Mouse (Mus musculus) small intestine, adult 2 months (tissue): ENCODE data around the gene Cox6b2. TPM values are rescaled to one million over a fixed set of nuclear protein-coding genes. Genes with fewer than 3 reads are reported as not detected.

Experiments
- H3K27ac ChIP-seq: fragments of 200-500 bp; 2 replicates; pipeline ENCODE4 v1.5.1; 2012; ENCODE audit warnings: low read depth, low read length, control low read depth, inconsistent platforms; ENCODE audit not compliant: insufficient read depth
- H3K27me3 ChIP-seq: fragments of 200-500 bp; 2 replicates; pipeline ENCODE4 v1.6.1; 2012; ENCODE audit warnings: mild to moderate bottlenecking, moderate library complexity, low read length, inconsistent platforms; ENCODE audit not compliant: control insufficient read depth, insufficient read depth
- H3K36me3 ChIP-seq: fragments of 200-500 bp; 2 replicates; pipeline ENCODE4 v1.6.1; 2012; ENCODE audit warnings: mild to moderate bottlenecking, low read length, control low read depth, inconsistent platforms; ENCODE audit not compliant: control insufficient read depth, insufficient read depth
- H3K4me1 ChIP-seq: fragments of 200-500 bp; 2 replicates; pipeline ENCODE4 v1.6.1; 2012; ENCODE audit warnings: low read length, inconsistent platforms, mixed read lengths; ENCODE audit not compliant: control insufficient read depth, insufficient read depth, insufficient read length
- H3K4me3 ChIP-seq: fragments of 200-500 bp; 2 replicates; pipeline ENCODE4 v1.5.1; 2012; ENCODE audit warnings: low read depth, mild to moderate bottlenecking, control low read depth, inconsistent platforms, low read length, moderate library complexity
- CTCF ChIP-seq: fragments of 200-500 bp; IDR thresholded peaks from 2 replicates; pipeline ENCODE4 v1.5.1; 2012; ENCODE audit warnings: low read depth, mild to moderate bottlenecking, control low read depth, inconsistent platforms, low read length, moderate library complexity, mixed read lengths; ENCODE audit not compliant: insufficient replicate concordance, insufficient read length; ENCODE audit errors: extremely low read depth
- POLR2A ChIP-seq: fragments of 200-500 bp; IDR thresholded peaks from 2 replicates; pipeline ENCODE4 v1.6.1; 2012; ENCODE audit warnings: low read depth, mild to moderate bottlenecking, control low read depth, inconsistent platforms, low read length, moderate library complexity
- WGBS: fragments of 180-500 bp; shearing (Covaris S2); methylation state at CpG from one replicate; pipeline ENCODE4 v1.1.7; 2018; 5-methylcytosine and 5-hydroxymethylcytosine counted together
- polyA plus RNA-seq: library from polyadenylated mRNA; depleted of rRNA; stranded (reverse); fragments of >200 nt; gene quantifications from 2 replicates; pipeline ENCODE4 v1.2.3, GENCODE M21; 2012

Cox6b2 gene
- polyA plus RNA-seq, 1 experiment: 45.8 TPM

GRCm38 (mm10) chr7:4789436-4789935 is 36.6 kb upstream of the Cox6b2 start, which contains the start of gene Tmem238:
Gene Tmem238 (minus strand): TSS chr7:4789656.
- 4% methylated on average over 40 of the region's 40 CpGs for WGBS
- Histone ChIP-seq H3K4me1 (peaks cover 7% of the 10 kb centered on the region; the same call in 1 of the 2 replicates), H3K4me3 (peak within 1 kb of the TSS; percentile 81), H3K27ac (peak within 1 kb of the TSS; percentile 84), H3K27me3 (no peaks in the 10 kb centered on the region), H3K36me3 (peaks cover 9% of the 10 kb centered on the region)
- TF ChIP-seq CTCF: no peak
- no peak; the same call in none of the 2 replicates for TF ChIP-seq POLR2A

- Histone ChIP-seq H3K4me1 (peaks cover 7% of the 10 kb centered on the region; the same call in 1 of the 2 replicates), H3K4me3 (peak overlapping the region; percentile 81), H3K27ac (peak overlapping the region; percentile 77), H3K27me3 (no peaks in the 10 kb centered on the region), H3K36me3 (peaks cover 8% of the 10 kb centered on the region)
- TF ChIP-seq POLR2A (no peak), CTCF (no peak)
- 1% methylated on average over 64 of the region's 64 CpGs for WGBS
Measured at GRCm38 (mm10) chr7:4788499-4789435, 35.9 kb upstream of the Cox6b2 start.

GRCm38 (mm10) chr7:4783667-4784268 is 30.9 kb upstream of the Cox6b2 start:
- H3K27ac ChIP-seq: no peak overlapping the region
- peaks cover 6% of the 10 kb centered on the region; the same call in 1 of the 2 replicates for H3K27me3 ChIP-seq
- no peak overlapping the region for H3K4me3 ChIP-seq
- WGBS: 87% methylated on average over 14 of the region's 14 CpGs
- peaks cover 8% of the 10 kb centered on the region for H3K36me3 ChIP-seq
- TF ChIP-seq POLR2A (no peak), CTCF (no peak)
- no peaks in the 10 kb centered on the region; the same call in 1 of the 2 replicates for H3K4me1 ChIP-seq

- H3K4me3 ChIP-seq: no peak within 1 kb of the TSS
- H3K36me3 ChIP-seq: peaks cover 8% of the 10 kb centered on the region
- no peak within 1 kb of the TSS for H3K27ac ChIP-seq
- peaks cover 12% of the 10 kb centered on the region for H3K27me3 ChIP-seq
- 73% methylated on average over 2 of the region's 2 CpGs for WGBS
- TF ChIP-seq CTCF (no peak), POLR2A (no peak)
- no peaks in the 10 kb centered on the region for H3K4me1 ChIP-seq
Measured at GRCm38 (mm10) chr7:4782759-4783158, 29.9 kb upstream of the Cox6b2 start, which contains the start of the genes Il11 and Tmem190. Gene Il11 (minus strand): TSS chr7:4782859. Gene Tmem190 (plus strand): TSS chr7:4782937.

- TF ChIP-seq POLR2A (no peak), CTCF (no peak)
- Histone ChIP-seq H3K27ac (no peak overlapping the region), H3K36me3 (peaks cover 8% of the 10 kb centered on the region), H3K27me3 (peaks cover 18% of the 10 kb centered on the region), H3K4me3 (no peak overlapping the region), H3K4me1 (no peaks in the 10 kb centered on the region; the same call in 1 of the 2 replicates)
- WGBS: 32% methylated on average over 3 of the region's 3 CpGs
Measured at GRCm38 (mm10) chr7:4782130-4782529, 29.2 kb upstream of the Cox6b2 start.

GRCm38 (mm10) chr7:4779921-4780320 is 27.0 kb upstream of the Cox6b2 start:
- H3K36me3 ChIP-seq: peaks cover 5% of the 10 kb centered on the region
- H3K4me3 ChIP-seq: no peak overlapping the region
- TF ChIP-seq CTCF (no peak), POLR2A (no peak)
- H3K27ac ChIP-seq: no peak overlapping the region
- 26% methylated on average over 5 of the region's 5 CpGs for WGBS
- H3K4me1 ChIP-seq: no peaks in the 10 kb centered on the region; the same call in none of the 2 replicates
- H3K27me3 ChIP-seq: peaks cover 35% of the 10 kb centered on the region
